Mouse (Mus musculus) cerebellum, adult 18-20 months (tissue): Measurements from ENCODE around the gene 4931406P16Rik.
"Not testable (repeated sequence)": the region's sequence is repeated elsewhere in the genome, so short reads cannot be mapped to it uniquely, and the experiment has no call there.

ENCODE experiments used
- DNase-seq, 2 experiments: peaks; one replicate each; pipeline ENCODE4 v3.0.0; 2021

4931406P16Rik gene

DNA sequence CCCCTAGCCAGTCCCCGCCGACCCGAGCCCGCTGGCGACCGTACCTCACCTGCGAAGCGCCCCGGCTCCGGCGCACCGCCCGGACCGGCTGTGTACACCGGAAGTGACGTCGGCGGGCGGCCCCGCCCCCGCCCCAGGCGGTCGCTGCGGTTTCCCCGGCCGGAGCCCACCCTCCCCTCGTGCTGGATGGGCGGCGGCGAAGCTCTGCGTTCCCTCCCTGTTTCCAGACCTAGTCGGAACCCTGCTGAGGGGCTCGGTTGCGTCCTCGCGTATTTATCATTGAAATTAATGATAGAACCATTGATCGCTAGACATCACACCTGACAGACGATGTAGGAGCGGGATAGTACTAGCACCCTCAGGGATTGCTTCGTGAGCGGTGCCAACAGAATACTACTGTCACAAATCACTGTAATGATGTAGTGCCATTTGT lies at the start of gene 4931406P16Rik:
TSS of gene 4931406P16Rik (minus strand) at position 109 of the 433 bp plus-strand sequence.
- DNase-seq = peak; percentile 81 to 93

DNA sequence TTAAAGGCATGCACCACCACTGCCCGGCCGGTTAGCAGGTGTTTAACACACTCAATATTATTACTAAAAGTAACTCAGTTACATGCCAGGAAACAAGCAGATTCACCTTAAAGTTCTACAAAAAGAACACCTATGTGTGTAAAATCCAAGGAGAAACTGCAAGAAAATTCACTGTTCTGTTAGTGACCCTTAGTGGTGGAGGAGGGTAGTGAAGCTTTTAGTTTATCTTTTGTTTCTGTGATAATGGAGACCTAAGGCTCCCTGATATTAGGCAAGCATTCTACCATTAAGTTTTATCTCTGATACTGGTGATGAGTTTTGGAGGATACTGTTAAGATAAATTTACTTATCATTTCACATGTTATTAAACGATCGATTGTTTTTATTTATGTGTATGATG lies 42.3 kb upstream of the 4931406P16Rik start:
- DNase-seq = no peak

DNA sequence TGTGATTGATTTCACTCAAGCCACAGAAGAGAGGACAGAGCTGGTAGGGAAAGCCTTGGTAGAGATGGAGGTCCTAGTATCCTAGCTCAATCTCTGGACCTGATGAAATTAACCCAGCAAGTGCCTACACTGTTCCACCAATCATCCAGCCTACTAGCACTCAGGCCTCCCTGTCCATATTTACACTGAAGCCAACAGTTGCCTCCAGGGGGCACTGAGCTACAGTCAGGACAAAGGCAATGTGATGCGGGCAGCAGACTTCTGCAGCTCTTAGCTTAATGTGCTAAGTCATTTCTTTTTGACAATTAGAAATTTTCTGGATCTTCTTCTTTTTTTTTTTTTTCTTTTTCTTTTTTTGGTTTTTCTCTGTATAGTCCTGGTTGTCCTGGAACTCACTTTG lies 38.6 kb upstream of the 4931406P16Rik start:
- DNase-seq = peak in 1 of 2 experiments; percentile 24

DNA sequence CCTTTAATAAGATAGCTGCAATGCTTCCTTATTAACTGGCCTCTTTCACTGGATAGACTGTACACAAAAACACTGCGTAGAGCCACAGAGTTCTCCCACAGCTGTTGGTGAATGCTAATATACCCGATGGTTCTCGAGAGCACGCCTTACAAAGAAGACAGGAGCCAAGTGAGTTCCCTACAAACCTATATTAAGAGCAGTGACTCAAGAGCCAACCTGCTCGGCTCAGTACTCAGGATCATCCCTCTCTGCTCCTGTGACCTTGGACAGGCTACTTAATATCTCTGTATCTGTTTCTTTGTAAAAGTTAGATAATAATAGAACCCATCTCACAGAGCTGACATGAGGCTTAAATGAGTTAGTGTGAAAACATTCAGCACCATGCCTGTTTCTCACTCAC lies 36.8 kb upstream of the 4931406P16Rik start:
- no peak for DNase-seq

DNA sequence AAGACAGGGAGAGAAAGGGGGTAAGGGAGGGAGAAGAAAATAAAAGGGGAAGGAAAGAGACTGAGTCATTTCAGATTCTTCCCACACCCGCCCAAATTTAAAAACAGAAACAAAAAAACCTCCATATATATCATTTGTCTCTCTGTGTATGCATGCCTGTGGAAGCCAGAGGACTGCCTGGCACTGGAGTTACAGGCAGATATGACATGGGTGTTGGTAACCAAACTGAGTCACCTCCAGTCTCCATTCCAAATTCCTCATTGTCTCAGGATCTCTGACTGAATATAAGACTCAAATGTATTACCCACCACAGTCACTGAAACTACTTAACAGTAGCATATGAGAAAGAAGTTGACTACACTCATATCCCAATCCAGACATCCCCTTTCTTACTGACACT lies 34.7 kb upstream of the 4931406P16Rik start:
- DNase-seq = no peak

DNA sequence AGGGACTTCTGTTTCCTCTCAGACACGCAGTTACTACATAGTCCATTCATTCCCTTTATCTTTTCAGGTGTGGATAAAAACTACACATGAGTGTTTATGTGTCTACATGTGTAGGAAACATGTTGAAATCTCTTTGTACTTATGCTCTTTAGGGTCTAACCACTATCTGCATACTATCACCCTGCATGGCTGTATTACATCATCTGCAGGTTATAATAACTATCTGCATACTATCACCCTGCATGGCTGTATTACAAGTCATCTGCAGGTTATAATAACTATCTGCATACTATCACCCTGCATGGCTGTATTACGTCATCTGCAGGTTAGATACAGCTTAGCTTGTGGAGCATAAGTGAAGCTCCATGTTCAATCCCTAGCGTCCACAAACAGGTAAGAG lies 33.7 kb upstream of the 4931406P16Rik start:
- DNase-seq = no peak

DNA sequence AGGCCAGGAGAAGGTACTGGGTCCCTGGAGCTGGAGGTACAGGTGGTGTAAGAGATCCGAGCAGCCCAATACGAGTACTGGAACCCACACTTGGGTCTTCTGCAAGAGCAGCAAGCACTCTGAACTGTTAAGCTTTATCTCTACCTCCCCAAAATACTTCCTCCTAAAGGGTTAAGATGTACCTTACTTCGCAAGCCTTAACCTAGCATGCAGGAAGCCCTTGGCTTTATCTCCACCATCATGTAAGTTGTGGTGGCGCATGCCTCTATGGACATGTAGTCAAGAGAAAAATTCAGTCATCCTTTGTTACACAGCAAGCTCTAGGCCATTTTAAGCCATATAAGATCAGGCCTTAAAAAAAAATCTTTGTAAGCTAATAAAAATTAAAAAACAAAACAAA lies 33.2 kb upstream of the 4931406P16Rik start:
- DNase-seq = no peak

DNA sequence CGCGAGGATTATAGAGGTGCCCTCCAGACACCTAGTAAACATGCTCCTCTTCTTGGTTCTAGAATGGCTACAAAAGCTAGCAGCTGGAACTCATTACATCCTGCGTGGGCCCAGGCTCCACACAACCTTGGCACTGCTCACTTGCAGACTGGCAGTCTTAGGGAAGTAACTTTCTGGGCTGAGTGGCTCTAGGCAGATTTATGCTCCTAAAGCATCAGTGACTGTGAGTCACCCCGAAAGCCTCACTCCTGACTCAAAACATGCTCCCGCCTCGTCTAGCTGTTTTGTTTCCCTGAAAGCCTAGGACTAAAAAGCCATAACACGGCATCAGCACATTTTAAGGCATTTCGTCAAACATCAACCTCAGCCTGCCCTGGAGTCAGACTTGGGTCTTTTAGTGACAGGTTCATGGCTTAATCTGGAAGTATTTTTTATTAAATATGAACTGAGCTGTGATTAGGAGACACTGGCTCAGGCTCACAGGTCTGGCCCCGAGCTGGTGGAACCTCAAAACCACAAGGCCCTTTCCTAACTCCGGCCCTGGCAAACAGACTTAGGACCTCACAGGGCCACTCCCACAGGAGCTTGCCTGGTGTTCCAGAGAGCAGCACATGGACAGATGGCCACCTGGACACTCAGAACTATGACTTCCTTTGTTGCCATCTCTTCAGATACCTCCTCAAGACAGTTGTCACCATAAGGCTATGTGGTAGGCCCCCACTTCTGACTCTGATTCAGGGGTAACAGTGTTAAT lies 28.9 kb upstream of the 4931406P16Rik start:
- DNase-seq = no peak

DNA sequence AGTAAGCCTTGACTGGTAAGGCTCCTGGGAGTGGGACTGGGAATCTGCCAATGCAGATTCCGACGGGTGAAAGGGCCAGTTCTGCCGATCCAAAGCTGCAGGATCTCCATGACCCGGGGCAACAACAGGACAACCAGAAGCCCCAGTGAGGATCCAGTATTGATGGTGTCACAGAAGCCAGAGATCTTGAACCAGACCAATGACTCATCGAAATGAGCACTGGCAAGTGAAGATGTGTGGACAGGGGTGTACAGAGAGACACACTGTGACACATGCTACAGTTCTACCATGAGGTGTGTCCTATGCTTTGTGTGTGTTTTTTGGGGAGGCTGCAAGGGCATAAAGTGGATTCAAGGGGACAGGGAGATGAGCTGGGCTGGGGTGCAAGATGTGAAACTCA lies 27.5 kb upstream of the 4931406P16Rik start:
- no peak for DNase-seq

DNA sequence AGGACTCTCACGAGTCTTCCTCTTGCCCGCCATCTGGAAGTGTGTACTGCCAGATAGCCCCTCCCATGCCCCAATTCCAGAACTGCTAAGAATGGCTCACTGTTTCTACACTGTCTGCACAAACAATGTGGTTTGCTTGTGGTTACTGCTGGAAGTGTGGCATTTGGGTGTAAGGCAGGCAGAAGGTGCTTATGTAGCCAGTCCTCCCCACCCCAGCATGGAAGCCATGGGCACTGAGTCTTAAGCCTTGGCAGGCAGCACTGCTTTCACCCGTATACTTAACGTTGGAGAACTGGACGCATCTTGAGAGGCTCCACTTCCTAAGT lies 25.8 kb upstream of the 4931406P16Rik start:
- no peak for DNase-seq

DNA sequence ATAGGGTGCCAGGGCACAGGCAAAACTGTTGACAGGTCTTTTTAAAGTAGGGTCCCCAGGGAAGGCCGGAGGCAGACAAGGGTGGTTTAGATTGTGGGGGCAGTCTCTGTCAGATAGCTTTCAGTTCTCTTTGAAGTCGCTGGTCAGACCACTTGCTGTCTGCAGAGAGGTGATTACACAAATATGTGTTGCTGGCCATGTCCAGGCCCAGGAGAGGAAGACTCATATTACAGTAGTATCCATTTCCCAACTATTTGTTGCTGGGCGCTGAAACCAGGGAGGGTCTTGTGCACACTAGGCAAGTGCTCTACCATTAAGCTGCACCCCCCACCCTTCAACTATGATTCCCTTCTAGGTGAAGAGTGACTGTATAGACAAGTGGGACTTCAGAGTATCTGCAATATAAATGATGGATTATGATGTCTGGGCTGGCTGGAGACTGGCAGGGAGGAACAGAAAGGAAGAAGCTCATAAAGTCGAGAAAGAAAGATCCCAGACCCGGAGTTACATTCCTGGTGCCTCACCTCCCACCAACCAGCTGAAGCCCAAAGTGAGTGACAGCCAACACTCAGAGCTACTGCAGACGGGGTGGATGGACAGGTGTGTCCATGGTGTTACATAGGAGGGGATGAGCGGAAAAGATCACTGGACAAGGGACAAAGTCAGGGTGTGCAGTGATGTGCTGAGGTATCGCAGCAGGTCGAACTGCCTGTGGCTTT lies 25.3 kb upstream of the 4931406P16Rik start:
- DNase-seq = no peak

DNA sequence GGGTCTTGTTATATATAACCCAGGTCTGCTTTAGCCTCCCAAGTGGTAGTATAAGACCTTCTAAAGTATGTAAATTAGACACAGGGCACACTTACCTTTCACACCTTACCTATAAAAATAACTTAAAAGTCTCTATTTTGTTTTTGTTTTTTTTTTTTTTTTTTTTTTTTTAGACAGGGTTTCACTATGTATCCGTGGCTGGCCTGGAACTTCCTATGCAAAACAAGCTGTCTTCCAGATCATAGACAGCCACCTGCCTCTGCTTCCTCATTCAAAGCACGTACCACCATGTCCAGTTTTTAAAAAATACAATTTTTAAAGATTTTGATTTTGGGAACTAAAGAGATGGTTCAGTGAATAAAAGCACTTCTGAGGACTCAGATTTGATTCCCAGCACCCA lies 23.9 kb upstream of the 4931406P16Rik start:
- no peak for DNase-seq

DNA sequence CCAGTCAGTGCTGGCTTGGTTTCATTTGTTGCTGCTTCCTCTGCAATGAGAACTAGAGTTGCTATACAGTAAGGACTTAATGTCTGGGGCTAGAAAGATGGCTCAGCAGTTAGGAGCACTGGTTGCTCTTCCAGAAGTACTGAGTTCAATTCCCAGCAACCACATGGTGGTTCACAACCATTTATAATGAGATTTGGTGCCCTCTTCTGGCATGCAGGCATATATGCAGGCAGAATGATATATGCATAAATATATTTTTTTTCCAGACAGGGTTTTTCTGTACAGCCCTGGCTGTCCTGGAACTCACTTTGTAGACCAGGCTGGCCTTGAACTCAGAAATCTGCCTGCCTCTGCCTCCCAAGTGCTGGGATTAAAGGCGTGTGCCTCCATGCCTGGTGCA lies 23.2 kb upstream of the 4931406P16Rik start:
- not testable (repeated sequence) for DNase-seq

DNA sequence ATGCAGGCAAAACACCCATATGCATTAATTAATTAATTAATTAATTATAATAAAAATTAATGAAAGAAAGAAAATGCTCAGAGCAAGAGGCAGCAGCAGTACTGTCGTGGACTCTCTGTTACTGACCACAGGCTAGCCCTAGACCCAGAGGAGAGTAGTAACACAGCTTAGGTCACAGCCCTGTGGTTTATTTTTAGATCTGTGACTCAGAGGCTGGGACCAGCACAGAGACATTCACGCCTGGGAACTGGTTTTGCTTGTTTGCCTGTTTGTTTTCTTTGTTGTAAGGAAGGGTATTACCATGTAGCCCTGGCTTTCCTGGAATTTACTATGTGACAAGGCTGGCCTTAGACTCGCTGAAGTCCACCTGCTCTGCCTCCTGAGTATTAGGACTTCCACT lies 14.1 kb upstream of the 4931406P16Rik start:
- no peak for DNase-seq

DNA sequence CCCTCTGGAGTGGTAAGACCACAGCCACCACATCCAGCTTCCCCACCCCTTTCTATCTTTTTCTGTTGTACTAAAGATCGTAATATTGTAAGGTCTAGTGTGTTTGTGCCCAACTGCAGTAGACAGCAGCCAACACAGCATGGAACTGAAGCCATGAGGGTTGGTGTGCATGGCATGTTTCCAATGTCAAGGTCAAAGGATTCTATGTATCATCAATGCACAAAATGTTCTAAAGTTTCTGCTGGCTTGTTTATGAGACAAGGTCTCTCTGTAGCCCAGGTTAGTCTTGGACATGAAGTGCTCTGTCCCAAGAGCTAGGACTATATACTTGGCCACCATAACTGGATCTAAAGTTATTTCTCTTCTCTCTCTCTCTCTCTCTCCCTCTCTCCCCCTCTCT lies 11.5 kb upstream of the 4931406P16Rik start:
- DNase-seq = no peak

DNA sequence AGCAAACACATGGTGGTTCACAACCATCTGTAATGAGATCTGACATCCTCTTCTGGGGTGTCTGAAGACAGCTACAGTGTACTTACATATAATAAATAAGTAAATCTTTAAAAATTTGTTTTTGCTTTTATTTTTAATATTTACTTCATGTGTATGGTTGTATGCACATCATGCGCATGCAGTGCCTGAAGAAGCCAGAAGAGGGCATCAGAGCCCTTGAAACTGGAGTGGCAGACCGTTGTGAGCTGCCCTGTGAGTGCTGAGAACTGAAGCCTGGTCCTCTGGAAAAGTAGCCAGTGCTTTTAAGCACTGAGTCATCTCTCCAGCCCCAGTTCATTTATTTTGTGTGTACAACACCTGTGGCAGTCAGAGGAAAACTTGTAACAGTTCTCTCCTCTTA lies 10.7 kb upstream of the 4931406P16Rik start:
- DNase-seq = no peak

DNA sequence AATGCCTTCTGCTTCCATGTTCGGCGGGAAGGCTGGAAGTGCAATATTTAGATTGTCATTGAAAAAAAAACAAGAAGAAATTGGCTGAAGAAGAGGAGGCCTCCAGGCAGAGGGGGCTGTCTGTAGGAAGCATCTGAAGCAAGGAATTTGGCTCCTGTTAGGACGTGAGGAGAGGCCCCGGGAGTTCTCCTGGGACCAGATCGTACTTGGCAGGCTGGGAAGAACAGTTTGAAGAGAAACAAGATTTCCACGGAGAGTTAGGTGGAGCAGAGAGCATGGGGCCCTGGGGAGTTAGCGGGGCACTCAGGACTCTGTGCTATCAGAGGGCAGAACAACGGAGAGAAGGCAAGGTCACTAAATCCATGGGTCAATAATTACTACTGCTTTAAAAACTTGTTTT lies 10.0 kb upstream of the 4931406P16Rik start:
- no peak for DNase-seq

DNA sequence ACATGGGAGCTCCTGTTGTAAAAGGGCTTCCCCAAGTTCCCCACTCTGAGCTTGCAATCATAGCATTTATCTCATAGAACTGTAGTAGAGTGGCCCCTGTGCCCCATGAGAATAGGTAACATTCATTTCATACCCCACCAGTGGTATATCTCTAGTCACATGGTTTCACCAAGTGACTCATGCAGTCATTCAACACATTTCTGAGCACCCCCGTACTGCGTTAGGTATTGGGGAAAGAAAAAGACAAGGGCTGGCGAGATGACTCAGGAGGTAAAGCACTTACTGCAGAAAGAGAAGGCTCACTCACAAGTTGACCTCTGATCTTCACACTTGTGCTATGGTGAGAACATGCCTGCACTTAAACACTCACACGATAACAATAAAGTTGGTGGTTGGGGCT lies 8.6 kb upstream of the 4931406P16Rik start:
- no peak for DNase-seq

DNA sequence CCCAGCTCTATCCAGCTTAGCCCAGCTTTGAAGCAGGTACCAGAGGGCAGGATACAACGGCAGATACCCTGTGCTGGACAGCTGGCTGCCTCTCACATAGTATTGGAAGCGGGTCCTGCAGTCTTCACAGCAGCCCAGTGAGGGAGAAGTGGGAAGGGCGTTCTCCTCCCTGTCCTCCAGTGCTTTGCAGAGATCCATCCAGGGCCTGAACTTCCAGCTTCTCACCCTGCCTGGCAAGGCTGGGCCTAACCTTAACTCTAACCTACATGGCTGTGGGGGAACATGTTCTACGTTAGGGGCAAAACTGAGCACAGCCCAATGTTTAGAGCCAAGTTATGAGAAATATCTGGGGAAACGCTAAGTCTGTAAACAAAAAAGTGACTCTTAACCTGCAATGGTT lies 7.8 kb upstream of the 4931406P16Rik start:
- no peak for DNase-seq

DNA sequence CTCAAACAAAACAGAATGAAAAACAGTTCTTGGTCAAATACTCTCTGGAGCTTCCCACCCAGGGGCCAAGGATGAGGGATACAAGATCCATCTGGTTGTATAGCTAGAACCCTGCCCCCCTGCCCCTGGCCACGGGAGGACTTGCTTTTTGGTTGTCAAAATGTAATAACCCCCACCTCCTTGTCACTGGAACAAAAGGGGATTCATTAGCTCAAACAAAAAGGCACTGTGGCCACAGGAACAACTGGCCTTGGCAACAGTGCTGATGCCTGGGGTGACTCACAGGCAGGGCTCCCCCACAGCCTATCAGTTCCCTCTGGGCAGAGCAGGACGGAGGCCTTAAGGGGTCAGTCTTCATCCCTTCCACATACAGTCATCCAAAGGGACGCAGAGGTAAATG lies 6.6 kb upstream of the 4931406P16Rik start:
- peak; percentile 18 to 31 for DNase-seq

DNA sequence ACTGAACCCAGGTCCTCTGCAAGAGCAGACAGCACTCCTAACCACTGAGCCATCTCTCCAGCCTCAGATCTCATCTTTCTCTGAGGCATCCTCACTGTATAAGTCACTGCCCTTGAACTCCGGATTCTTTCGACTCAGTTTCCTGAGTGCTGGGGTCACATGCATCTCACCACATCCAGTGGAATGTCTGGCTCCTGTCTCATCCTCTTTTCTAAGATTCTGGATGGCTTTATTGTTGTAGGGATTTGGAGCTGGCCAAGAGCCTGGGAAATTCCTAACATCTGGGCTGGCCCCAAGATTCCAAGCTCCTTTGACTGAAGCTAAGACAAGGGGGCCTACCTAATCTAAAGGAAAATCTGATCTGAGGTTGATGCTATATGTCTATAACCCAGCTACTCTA lies 5.8 kb upstream of the 4931406P16Rik start:
- no peak for DNase-seq

DNA sequence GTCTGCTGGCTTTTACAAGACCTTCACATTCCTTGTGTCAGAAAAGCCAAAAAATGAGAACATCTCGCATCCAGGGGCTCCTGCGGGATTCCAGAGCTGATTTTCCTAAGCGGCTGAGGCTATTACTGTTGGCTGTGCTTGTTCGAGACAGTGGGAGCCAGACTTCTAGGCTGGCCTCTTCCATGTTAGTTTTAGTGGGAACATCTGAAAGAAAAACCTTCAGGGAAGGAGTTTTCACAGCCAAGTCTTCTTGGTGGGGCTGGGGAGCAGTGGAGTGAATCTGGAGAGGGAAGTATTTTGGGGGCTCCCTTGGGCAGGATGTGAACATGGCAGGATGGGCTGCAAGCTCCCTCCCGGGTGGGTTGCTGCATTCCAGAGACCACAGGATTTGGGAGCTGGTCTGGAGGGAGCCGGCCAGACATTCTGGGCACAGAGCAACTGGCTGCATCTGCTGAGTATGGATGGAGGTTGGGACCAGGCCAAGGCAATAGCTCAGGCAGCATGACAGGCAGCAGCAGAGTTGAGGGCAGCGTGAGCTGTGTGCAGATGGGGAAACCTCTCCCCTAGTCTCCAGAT lies 4.6 kb upstream of the 4931406P16Rik start:
- peak in 1 of 2 experiments; percentile 31 for DNase-seq

DNA sequence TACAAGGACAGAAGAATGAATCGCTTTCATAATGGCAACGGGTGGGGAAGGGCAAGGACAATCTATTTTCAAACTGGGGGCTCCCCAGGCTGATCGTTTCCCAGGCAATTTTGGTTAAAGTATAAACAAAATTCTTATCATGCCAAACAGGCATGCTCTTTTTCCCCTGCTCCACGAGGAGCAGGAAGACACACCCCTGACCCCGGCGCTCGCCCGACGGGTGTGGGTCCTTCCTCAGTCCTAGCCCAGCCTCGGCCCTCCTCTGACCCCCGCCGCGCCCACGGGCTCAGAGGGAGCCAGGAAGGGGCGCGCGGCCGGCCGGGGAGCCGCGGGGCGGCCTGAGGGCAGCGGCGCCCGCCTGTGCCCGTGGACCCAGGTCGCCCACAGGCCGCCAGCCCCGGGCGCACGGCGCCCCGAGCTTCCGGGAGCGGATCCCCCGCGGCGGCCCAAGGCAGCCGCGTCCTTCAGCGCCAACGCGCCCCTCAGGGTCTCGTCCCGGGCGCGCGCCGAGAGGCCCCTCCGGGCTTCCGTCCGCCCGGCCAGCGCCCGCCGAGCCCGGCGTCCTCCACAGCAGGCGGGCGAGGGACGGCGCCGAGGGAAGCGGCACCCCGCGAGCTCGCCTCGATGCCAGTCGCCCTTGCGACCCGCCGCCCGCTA lies 437 bp downstream of the 4931406P16Rik start:
- DNase-seq = peak in 1 of 2 experiments; percentile 29
